Mouse (Mus musculus) left cerebral cortex, postnatal 14 days (tissue): ENCODE measurements around the gene Oxt. TPM values are rescaled to one million over a fixed set of nuclear protein-coding genes. Genes with fewer than 3 reads are reported as not detected.
A peak's percentile ranks its signal among the peaks of the same experiment; 100 is the strongest.
"Not testable (repeated sequence)": the region's sequence is repeated elsewhere in the genome, so short reads cannot be mapped to it uniquely, and the experiment has no call there.

Source experiments
- DNase-seq, 2 experiments: peaks; one replicate each; pipeline ENCODE4 v3.0.0; 2021 to 2022; ENCODE audit warnings: low spot score in 2 of 2, mixed read lengths in 1 of 2
- intact Hi-C: fragments of 180-260 bp; cut with DNase I; formaldehyde crosslinking; loops from one replicate; pipeline ENCODE4 v1.15.1; 2025
- total RNA-seq, 2 experiments: library from RNA; stranded (reverse); gene quantifications; 2 replicates each; pipeline ENCODE4 v1.2.3; 2021

The Oxt gene
- total RNA-seq, 2 experiments from 2014 or later, result 1.5 TPM; not detected in 1

DNA sequence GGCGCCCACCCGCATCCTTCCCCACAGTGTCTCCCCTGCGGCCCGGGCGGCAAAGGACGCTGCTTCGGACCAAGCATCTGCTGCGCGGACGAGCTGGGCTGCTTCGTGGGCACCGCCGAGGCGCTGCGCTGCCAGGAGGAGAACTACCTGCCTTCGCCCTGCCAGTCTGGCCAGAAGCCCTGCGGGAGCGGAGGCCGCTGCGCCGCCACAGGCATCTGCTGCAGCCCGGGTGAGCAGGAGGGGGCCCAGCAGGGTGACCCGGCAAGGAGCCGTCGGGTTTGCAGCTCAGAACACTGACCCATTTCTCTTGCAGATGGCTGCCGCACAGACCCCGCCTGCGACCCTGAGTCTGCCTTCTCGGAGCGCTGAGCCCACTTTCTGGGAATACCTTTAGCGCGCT is 591 bp downstream of the Oxt start:
- DNase-seq, intact Hi-C loops: not testable (repeated sequence)

GRCm38 (mm10) chr2:130577021-130577420 is 1.0 kb downstream of the Oxt start:
- DNase-seq, result no peak
- intact Hi-C loops, result no loop called here

DNA sequence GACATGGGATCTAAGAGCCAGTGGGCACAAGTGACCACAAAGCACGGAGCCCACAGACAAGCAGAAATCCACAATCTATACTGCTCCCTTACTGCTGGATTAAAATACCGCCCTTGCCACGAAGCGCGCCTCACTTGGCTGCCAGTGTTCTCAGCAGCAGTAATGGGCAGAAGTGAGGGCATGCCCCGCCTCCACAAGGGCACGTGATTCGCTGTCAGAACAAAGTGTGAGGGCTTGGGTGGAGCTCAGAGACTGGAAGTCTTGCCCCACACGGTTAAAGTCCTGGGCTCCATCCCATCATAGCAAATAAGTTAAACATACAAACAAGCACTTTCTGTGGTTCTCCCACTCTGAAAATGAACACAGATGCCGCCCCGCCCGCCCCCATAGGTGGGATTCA is 1.7 kb downstream of the Oxt start:
- DNase-seq, result no peak
- intact Hi-C loops, result no loop called here

GRCm38 (mm10) chr2:130578148-130578547 is 2.2 kb downstream of the Oxt start:
- intact Hi-C loops, result no loop called here
- DNase-seq, result peak; percentile 66 to 69

DNA sequence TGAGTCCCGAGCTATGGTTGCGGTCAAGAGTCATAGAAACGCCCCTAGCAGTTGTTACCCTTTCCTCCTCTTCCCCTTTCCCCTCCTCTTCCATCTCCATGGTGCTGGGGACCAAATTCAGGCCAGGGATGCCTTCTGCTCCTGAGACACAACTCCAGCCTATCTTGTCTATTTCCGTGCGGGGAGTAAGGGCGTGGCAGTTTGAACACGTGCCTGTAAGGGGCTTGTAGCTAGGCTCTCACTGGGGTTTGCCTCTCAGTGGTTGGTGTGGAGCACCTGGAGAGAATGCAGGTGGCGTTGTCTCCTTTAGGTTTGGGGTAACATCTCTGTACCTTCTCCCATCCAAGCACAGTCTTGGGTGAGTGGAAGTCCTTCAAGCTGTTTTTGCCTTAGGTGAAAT is 3.8 kb downstream of the Oxt start:
- intact Hi-C loops, result no loop called here
- no peak for DNase-seq

- intact Hi-C loops, result no loop called here
- no peak for DNase-seq
These were observed 5.2 kb downstream of the Oxt start for GRCm38 (mm10) chr2:130581201-130581600.

GRCm38 (mm10) chr2:130582552-130582951 is 6.6 kb downstream of the Oxt start, which contains the start of gene Avp:
Gene Avp (minus strand): TSS chr2:130582554.
- intact Hi-C loops, result no loop called here
- no peak for DNase-seq

- no peak for DNase-seq
- intact Hi-C loops, result no loop called here
These were observed 8.1 kb downstream of the Oxt start for GRCm38 (mm10) chr2:130583902-130584560.

- intact Hi-C loops, result no loop called here
- peak; percentile 54 to 87 for DNase-seq
These were observed 10.0 kb downstream of the Oxt start for GRCm38 (mm10) chr2:130586016-130586415.

GRCm38 (mm10) chr2:130588373-130588772 is 12.4 kb downstream of the Oxt start:
- intact Hi-C loops, result no loop called here
- DNase-seq, result no peak

- DNase-seq, result no peak
- intact Hi-C loops, result no loop called here
These were observed 13.2 kb downstream of the Oxt start for GRCm38 (mm10) chr2:130589157-130589556.

DNA sequence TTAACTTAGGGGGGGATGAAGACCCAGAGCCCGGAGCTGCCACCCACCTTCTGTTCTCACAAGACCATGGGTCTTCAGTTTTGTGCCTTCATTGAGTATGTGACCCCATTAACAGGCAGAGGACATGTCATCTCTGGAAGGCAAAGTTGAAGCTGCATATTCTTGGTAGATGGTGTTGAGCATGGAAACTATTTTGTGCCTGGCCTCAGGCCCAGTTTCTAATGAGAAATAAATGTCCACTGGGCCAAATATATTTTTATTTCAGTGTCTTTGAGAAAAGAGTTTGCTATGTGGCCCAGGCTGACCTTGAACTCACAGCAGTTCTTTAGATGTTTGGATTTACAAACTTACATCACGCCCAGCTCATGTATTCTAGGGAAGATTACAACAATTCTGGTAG is 13.8 kb downstream of the Oxt start:
- intact Hi-C loops, result no loop called here
- DNase-seq, result no peak

DNA sequence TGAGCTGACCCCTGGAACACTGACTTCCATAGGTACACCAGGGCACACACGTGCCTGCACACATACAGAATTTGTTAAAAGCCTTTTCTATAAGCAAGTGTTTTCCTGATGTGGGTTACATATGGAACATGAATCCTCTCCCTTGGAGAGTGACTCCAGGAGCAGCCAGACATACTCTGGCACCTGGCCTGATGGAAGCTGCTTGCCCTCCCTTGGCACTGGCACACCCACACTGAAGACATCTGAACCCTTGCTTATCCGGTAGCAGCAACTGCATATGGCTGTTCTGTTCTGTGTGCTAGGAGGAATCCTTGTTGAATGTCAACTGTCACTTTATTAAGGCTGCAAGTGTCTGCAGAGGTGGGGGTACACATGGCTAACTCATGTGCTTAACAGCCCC is 15.0 kb downstream of the Oxt start:
- intact Hi-C loops, result no loop called here
- no peak for DNase-seq

DNA sequence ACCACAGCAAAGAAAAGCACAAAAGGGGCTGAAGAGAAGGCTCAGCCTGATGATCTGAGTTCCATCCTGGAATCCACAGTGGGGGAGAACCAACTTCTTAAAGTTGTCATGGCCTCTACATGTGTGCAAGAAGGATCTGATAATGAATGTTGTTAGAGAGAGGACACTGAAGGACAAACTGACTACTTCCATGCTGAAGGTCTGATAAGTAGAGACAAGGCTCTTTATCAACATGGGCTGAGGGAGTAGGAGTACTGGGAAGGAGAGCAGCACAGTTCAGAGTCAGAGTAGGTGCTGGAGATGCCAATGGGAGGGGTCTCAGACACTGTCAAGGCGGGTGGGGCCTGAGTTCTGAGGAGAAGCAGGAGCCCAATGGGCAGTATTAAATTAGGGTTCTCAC is 19.6 kb downstream of the Oxt start:
- no peak for DNase-seq
- intact Hi-C loops, result no loop called here

- peak; percentile 62 to 70 for DNase-seq
- intact Hi-C loops, result no loop called here
These were observed 21.6 kb downstream of the Oxt start for GRCm38 (mm10) chr2:130597601-130598010.

GRCm38 (mm10) chr2:130598399-130598798 is 22.4 kb downstream of the Oxt start:
- intact Hi-C loops, result no loop called here
- no peak for DNase-seq

DNA sequence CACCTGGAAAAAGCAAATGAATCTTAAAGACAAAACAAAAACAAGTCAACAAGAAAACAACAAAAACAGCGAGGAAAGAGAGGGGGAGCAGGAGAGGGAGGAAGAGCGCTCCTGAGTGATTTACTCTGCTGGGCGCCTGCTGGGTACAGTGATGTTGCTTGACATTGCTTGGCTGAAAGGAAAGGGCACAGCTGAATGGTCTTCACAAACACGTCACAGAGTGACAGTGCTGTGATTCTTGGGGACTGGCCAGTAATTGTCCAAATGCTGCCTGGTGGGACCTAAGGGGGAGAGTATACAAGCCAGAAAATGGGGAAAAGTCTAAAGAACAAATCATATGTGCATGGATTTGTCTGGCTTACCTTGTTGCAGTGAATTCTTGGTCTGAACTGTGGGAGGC is 26.2 kb downstream of the Oxt start:
- no peak for DNase-seq
- intact Hi-C loops, result no loop called here

GRCm38 (mm10) chr2:130613091-130613490 is 37.1 kb downstream of the Oxt start:
- intact Hi-C loops, result no loop called here
- no peak for DNase-seq

- intact Hi-C loops, result no loop called here
These were observed 43.0 kb downstream of the Oxt start for GRCm38 (mm10) chr2:130618972-130619371.

More at GRCm38 (mm10) chr2:130618972-130619371, 43.0 kb downstream of the Oxt start:
- DNase-seq, result no peak
